Mouse (Mus musculus): ENCODE results near the gene Apoc3.

DNA sequence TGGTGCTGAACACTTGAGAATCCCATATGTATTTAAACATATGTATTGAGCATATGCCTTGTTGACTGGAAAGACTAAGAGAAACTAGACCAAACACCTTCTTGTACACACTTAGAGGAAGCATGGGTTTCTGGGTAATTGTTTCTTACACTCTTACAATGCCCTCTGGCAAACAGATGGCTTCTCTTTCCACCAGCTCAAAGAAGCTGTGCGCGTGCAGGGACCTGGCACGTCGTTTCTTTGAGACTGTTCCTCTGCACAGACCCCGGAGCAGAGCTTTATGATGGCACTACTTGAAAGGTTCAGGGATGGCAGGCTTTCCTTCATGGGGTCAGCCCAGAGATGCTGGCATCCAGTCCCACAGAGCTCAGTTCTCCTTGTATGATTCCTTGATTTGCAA is 46.5 kb downstream of the Apoc3 start:
- TF ChIP-seq RAD21 (IDR thresholded peaks at IDR 0.05; ENCODE audit: low read depth, low read length) (no peak), CHD2 (IDR thresholded peaks at IDR 0.05; ENCODE audit: low read length) (no peak), CTCF (IDR thresholded peaks at IDR 0.05 in 2 of 3, conservative IDR thresholded peaks at IDR 0.05 in 1 of 3; ENCODE audit: control insufficient read depth in 1 of 3, insufficient read depth in 1 of 3, low read depth in 2 of 3, low read length in 3 of 3, poor library complexity in 1 of 3, severe bottlenecking in 1 of 3) (no peak), ZC3H11A (IDR thresholded peaks at IDR 0.05; ENCODE audit: low read depth, low read length) (no peak), GATA1 (IDR thresholded peaks at IDR 0.05; ENCODE audit: low read depth, low read length) (no peak), MXI1 (IDR thresholded peaks at IDR 0.05; ENCODE audit: low read depth, low read length) (no peak), MAX (IDR thresholded peaks at IDR 0.05; ENCODE audit: low read length) (no peak), POLR2AphosphoS2 (IDR thresholded peaks at IDR 0.05; ENCODE audit: low read length) (no peak)
